Mouse (Mus musculus) embryonic stem cell, embryonic (primary cell): ENCODE measurements around the gene Pacrg.

Source experiments
- CTCF ChIA-PET, 4 experiments: fragments of 300-600 bp in 2 of 4; fragments of 350-600 bp in 2 of 4; sonication (Branson Sonifier 250); formaldehyde crosslinking; loops; one replicate each; lab custom pipeline; 2022; ENCODE audit warnings: inconsistent platforms in 2 of 4; lab: Charles Lee
- POLR2A ChIA-PET, 4 experiments: fragments of 300-600 bp in 2 of 4; fragments of 350-600 bp in 2 of 4; sonication (Branson Sonifier 250); formaldehyde crosslinking; loops; one replicate each; lab custom pipeline; 2022; ENCODE audit warnings: antibody characterized with exemption in 4 of 4, inconsistent platforms in 1 of 4; lab: Charles Lee

Gene Pacrg

DNA sequence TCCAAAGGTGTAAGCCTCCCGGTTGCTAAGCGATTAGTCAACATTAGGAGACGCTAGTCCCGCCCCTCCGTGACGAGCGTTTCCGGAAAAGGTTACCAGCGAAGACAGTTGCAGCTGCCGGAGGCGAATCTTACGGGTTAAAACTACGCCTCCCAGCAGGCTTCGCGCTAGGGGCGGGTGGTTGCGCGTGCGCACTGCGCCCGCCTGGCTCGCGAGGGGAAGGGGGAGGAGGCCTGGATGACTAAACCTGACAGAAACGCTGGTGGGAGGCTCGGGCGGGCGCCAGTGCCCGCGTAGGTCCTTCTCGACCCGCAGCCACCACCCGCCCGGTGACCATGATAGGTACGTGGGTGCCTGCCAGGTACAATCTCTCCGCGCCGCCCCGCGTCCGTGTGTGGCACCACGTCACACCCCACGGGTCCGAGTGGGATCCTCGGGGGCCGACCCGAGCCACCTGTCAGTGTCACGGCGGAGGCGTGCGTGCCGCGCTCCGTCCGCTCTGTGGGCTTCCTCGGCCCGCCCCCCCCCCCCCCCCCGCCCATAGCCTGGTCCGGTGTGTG lies at the start of gene Pacrg, which contains the start of gene Prkn:
Gene Pacrg, minus strand, starts transcription at position 164 of the 560 bp plus-strand sequence.
Gene Prkn, plus strand, starts transcription at position 237 of the 560 bp plus-strand sequence.
- POLR2A ChIA-PET: interaction anchor here in 2 of 4 experiments (0.6 to 0.9 kb wide), 3 partner anchors 342 to 451 kb away, joined by 3 to 4 read pairs (median 3); no protein-coding TSS in a partner anchor
- CTCF ChIA-PET: interaction anchor here in 2 of 4 experiments (0.6 kb wide), 2 partner anchors 20 to 514 kb away, joined by 3 to 4 read pairs; no protein-coding TSS in a partner anchor

DNA sequence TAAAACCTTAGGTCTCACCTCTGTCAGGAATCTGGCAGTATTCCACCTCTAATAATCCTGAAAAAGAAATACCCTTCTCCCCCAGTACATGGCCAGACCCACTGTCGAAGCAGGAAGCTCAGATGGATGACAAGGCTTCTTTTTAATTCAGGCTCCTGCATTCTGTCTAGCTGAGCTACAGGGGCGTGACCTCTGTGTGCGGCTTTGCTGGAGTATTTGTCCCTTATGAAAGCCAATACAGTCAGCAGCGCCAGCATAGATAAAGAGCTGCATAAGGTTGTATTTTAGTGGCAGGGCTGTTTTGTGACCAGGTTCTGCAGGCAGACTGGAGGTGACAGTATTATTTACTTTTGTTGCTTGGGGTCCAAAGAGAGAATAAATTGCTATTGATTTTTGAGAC lies 47.8 kb upstream of the Pacrg start:
- ChIA-PET POLR2A (interaction anchor here in 2 of 4 experiments (0.7 to 1.0 kb wide), 4 partner anchors 18 to 198 kb away, joined by 3 read pairs; no protein-coding TSS in a partner anchor), CTCF (no interaction called here)

DNA sequence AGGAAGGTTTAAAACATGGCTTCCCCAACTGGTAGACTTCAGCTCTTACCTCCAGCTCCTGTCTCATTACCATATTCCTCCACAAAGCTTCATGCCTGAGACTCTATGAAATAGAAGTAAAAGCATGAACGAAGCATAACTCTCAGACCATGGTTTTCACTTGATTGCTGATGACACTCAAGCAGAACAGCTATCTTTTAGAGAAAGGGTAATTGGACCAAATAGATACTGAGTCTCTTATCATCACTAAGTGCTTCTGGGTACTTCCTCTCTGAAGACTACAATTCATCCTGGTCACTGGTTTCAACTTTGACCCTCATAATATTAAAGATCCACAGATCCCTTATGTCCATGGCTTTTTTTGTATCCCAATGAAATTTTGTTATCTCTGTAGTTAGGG lies 42.1 kb upstream of the Pacrg start:
- POLR2A ChIA-PET: no interaction called here
- CTCF ChIA-PET: no interaction called here

DNA sequence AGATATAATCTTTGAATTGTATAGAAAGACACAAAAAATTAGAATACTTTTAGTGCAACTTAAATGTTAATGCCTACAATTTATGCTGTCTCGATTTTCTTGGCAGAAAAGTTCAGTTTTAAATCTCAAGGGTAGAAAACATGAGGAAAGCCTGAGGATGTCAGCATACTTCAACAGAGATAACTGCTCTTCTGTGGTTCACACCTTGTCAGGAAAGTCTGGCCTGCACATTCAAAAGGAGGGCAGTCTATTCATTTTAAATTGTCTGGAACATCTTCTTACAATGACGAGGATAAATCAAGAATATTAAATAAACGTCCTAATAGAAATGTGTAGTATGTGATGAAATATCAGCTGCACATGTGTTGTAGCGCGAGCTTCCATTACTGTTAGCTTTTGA lies 38.9 kb upstream of the Pacrg start:
- CTCF ChIA-PET: no interaction called here
- POLR2A ChIA-PET: no interaction called here

DNA sequence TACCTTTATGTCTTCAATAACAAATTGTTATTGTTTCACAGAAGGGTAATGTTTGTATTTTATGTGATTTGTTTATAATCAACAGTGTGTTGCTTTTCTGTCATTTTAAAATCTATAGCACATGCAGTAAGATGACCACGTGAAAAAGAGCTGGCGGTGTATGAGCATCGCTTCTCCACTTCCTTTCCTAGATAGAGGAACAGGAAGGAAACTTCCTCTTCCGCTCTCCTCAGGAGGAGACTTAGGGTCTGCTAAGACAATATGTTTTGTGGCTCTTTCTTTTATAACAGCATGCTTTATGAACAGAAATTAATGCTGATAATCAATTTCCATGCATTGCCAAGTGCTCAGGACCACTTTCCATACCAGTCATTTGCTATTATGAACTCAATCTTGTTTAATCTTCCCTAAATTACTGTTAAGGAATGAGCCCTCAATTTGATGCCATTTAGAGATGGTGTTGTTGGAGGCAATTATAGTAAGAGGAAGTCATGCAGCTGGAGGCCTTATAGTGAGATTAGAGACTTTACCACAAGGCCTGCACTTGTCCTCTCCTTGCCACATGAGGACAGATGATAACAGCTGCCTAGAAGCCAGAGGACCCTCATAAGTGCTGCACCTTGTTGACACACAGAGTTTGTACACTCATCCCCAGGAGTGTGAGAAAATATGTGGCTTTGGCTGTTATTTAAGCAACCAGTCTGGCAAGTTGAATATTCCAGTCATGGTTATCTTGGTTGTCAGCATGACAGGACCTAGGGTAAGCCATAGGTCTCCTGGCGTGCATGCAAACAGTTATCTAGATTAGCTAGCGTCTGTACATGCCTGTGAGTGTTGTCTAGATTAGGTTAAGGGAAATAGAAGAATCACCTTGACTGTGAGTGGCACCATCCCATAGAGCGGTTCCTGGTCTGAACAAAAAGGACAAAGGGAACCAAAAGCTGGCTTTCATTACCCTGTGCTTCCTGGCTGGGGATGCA lies 34.4 kb upstream of the Pacrg start:
- POLR2A ChIA-PET: no interaction called here
- CTCF ChIA-PET: no interaction called here

DNA sequence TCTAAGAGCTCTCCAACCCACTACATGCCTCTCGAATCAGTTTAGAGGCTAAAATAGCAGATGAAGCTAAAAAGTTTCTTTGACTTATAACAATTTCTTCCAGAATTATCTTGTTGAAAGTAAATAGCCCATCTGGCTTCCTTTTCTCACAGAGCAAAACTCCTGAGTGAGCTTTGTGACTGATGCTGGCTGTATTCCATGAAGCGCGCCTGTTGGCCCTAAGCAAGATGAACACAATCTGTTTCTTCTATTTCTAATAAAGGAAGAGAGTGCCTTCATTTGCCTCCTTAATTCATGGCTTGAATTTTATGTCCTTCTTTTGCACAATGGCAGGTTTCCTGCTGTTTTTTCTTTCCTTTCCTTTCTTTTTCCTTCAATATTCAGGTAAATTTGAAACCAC lies 14.1 kb upstream of the Pacrg start:
- ChIA-PET CTCF (no interaction called here), POLR2A (no interaction called here)

DNA sequence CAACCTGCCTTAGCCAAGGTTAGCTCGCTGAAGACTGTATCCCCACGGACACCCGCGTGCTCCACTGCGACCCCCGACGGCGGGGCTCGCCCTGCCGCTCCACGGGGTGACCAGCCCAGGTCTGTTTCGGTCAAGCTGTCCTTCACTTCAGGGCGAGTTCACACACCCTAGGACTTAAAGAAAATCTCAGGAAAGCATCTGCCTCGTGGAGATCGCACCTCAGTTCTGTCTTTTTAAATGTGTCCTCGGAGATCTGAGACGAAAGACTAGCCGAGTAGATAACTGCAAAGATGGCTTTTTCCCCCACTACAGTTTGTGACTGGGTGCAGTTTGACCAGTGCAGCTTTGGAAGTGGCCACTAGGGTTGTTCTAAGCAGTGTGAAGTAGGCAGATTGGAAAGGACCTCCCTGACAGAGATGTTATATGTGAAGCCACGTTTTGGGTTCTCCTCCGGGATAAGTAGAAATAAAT lies 655 bp upstream of the Pacrg start:
- POLR2A ChIA-PET: interaction anchor here in 1 of 4 experiments (0.6 kb wide), 1 partner anchor 342 kb away, joined by 3 read pairs; no protein-coding TSS in a partner anchor
- CTCF ChIA-PET: interaction anchor here in 2 of 4 experiments (0.6 kb wide), 2 partner anchors 19 to 515 kb away, joined by 3 to 4 read pairs; no protein-coding TSS in a partner anchor

DNA sequence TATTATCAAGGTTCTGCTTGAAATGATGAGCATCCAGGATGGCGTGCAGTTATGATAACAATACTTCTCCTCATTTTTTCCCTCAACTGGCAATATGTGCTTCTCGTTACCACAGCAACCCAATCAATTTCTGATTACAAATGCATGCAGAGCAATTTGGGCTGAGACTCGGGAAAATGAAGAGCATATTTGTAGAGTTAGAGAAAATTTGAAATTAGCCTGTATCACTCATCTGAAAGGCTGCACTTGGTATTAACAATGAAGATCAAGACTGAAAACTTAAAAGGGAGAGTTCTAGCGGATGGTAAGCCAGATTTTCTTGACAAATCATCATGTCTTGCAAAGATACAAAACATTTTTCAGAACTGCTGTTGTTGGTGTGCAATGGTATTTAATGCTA lies 21.1 kb downstream of the Pacrg start:
- POLR2A ChIA-PET: no interaction called here
- CTCF ChIA-PET: no interaction called here

DNA sequence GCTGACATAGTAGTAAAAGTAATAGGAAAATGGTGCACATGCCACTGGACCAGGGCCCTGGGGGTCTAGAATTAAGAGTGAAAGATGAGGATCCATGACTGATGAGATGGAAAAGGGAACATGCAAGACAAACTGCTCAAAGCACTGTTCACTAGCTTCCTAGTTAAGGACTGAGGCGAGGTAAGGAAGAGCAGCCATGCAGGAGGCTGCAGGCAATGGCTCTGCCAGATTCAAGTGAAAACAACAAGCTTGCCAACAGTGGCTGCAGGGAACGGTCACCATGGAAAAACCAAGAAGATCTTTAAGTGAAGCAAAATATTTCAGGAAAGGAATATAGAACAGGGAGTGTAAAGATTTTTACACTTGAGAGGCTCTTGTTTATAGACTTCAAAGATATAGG lies 31.5 kb downstream of the Pacrg start:
- POLR2A ChIA-PET: no interaction called here
- CTCF ChIA-PET: interaction anchor here in 1 of 4 experiments (0.6 kb wide), 1 partner anchor 1051 kb away, joined by 3 read pairs; no protein-coding TSS in a partner anchor

DNA sequence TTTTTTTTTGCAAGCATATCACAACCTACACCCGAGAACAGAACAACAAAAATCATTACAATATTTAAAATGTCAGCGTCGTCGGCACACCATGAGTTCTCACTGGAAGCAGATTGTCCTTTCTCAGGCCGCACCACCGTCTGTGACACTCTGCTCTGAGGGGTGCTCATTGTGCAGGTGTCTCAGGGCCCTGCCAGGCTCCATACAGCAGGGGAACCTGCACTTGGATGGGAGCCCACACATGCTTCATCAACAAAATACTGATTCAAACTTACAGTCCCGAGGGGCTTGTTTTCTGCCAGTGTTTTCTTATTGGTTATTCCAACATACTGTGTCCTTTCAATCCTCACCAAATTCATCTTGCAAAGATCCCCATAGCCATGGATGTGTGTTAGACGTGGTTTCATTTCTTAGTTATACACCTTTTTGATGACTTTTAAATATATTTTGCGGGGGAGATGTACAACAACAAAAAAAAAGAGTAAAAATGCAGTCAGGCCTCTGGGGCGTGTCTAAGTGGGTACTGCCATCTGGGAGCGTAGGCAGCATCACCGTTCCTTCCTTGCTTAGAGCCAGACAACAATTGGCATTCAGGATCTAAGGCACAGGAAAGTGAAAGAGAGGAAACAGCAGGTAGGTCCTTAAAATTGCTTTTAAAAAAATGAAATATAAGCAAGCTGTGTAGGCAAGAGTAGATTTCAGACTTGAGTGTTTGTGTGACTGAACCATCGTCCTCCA lies 32.7 kb downstream of the Pacrg start:
- ChIA-PET CTCF (no interaction called here), POLR2A (no interaction called here)

DNA sequence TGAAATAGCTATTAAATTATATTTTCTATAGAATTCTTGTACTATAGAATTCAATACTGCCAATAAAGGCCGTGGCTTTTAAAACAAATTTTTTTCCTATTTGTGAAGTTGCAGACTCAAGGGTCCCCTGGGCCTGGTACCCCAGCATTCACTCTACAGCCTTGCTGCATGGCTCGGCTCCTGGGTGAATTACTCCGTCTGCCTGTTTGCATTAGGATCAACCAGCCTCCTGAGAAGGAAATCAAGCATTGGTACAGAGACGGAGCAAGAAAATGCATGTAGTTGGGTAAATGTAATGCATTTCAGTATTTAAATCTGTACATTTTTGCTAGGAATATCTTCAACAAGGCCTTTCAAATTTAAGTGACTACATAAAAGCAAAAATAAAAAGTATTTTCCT lies 33.4 kb downstream of the Pacrg start:
- ChIA-PET CTCF (no interaction called here), POLR2A (no interaction called here)

DNA sequence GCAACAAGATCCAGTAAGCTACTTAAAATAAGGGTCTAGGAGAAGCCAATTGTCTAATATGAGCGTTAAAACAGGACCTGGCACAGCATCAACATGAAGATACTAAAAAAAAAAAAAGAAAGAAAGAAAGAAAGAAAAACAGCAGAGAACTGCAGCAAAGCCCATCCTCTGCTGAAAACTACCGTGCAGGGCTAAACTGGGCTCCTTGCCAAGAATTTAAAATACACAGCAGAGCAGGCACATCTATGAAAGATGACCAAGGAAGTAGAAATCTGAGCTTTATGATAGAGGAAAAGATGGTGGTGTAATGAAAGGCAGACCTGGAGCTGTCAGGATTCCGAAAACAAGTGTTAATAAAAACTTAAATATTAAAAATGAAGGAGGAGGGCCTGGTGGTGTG lies 48.5 kb downstream of the Pacrg start:
- ChIA-PET CTCF (no interaction called here), POLR2A (no interaction called here)

DNA sequence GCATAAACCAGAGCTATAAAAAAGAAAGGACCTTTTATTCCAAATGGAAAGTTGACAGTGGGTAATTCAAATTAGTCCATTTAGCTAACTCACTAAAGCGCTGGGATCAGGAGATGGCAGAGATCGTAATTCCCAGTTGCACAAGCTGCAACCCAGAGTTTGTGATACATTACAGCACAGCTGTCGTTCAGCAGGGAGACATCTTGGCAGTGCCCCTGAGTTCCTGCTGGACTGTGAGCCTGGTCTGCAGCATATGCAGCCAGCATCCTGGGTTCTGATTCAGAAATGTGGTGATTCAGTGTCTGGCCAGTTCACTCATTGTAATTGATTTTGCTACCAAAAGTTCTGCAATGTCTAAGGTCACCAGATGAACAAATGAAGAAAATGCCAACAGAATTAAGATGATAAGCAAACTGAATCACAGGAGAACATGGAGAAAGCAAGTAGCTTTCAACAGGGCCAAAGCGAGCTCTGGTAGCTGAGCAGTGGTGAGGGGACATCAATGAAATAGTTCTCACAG lies 55.6 kb downstream of the Pacrg start:
- POLR2A ChIA-PET: no interaction called here
- CTCF ChIA-PET: no interaction called here

DNA sequence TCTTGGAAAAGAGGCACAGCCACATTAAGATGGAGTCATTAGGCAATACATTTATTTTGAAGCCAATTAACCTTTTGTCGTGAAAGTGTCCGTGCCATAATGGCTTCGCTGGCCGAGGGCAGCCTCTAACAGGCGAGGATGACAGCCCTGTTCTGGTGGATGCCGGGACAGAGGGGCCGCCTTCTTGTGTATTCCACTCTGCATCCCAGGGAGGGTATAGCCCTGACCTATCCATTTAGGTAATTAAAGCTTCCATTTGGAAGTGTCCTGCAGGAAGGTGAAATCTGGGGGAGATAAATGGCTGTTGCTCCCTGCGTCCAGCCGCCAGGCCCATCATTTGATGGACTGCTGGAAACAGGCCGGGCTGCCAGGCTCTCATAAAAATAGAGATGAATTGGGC lies 63.6 kb downstream of the Pacrg start:
- POLR2A ChIA-PET: no interaction called here
- CTCF ChIA-PET: interaction anchor here in 1 of 4 experiments (0.8 kb wide), 1 partner anchor 276 kb away, joined by 3 read pairs; no protein-coding TSS in a partner anchor

DNA sequence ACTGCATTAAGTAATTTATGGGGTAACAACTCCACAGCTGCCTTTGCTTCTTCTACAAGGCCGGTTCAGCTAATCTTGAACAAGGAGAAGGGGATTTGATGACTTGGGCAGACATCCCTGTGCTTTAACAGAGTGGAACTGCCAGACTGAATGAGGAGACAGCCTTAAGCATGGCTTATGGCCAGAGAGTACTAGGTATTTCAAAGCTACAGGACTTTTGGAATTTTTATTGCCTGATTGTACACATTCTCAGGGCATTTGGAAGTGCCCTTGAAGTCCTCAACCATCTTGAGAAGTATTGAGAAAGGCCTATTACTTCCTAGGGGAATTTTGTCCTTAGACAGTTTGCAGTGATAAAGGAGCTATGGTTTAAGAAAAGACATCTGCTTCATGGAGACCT lies 65.6 kb downstream of the Pacrg start:
- ChIA-PET CTCF (no interaction called here), POLR2A (no interaction called here)

DNA sequence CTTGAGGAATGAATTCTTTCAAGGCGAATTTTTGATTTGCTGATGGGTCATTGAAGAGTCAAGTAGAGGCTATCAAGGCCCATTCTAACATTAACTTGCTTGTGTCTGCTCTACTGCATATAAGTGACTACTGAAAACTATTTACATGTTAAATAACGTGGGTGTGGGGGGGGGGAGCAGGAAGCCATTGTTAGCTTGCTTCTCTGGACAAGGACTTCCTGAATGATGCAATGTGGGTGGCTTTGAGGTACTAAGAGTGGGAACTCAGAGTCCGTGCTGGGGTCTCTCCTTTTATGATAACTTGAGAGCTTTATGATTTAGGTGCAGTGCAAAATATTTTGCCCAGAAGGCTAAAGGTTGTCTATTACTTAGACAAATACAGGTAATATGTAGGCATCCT lies 67.9 kb downstream of the Pacrg start:
- ChIA-PET CTCF (interaction anchor here in 1 of 4 experiments (0.6 kb wide), 1 partner anchor 1163 kb away, joined by 3 read pairs; no protein-coding TSS in a partner anchor), POLR2A (interaction anchor here in 2 of 4 experiments (0.6 to 1.0 kb wide), 2 partner anchors 340 to 349 kb away, joined by 3 read pairs; no protein-coding TSS in a partner anchor)

DNA sequence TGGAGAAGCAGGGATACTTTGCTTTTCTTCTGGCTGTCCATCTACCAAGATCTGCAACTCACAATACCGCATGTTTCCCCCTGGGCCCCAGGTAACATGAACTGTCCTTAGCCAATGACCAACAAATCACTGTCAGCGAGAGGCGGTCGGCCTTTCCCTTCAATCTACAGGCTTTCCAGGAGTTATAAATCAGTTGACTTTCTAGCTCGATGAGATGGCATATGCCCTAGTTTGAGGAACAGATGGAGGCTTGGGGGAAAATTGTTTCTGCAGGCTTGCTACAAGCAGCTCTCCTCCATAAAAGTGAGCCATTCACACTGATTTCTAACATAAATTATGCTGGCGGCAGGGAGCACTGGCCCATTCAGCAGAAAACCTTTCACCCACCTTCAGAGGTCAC lies 70.2 kb downstream of the Pacrg start:
- ChIA-PET POLR2A (interaction anchor here in 1 of 4 experiments (0.9 to 1.0 kb wide), 2 partner anchors 11 to 12 kb away, joined by 3 read pairs; no protein-coding TSS in a partner anchor), CTCF (no interaction called here)

DNA sequence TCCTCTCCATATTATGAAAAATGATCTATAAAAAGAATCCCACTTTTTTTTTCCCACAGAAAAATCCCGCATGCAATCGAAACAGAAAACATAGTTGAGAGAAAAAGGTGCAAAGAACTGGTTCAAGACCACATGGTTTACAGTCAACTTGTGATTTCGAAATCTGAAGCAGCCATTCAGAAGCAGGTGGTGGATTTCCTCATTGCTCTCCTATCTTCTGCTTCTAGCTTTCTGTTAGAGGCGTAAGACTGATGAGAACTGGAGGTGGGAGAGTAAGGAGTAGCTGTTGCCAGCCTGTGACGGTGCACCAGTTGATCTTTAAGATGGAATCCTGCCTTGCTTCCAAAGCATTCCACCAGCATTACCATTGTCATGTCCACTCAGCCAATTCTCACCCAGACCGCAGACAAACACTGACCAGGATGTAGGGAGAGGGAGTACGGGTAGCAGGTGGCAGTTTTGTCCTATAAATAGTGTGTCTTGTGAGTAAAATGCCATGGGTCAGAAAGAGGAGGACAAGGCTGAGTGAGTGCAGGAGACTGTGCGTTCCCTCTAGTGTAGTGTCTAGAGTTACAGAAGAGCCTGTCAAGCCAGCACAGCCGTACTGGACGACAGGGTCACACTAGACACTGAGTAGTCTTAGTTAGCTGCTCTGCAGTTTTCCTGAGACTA lies 73.2 kb downstream of the Pacrg start:
- ChIA-PET POLR2A (no interaction called here), CTCF (no interaction called here)
